Mouse (Mus musculus) embryonic facial prominence, embryonic 13.5 days (tissue): Measurements from ENCODE around the gene Rag2. TPM values are rescaled to one million over a fixed set of nuclear protein-coding genes. Genes with fewer than 3 reads are reported as not detected.

Experiments used
- ATAC-seq: fragments of 200-750 bp; cut with Nextera tagmentation; 2 replicates; pipeline ENCODE4 v1.8.0; 2017; ENCODE audit warnings: low read depth; ENCODE audit not compliant: insufficient number of reproducible peaks, insufficient read depth, low FRiP score, low TSS enrichment
- H3K27ac ChIP-seq: fragments of 300-500 bp; sonication (generic); 2 replicates; pipeline ENCODE4 v1.5.1; 2015; ENCODE audit warnings: moderate library complexity, mild to moderate bottlenecking, inconsistent platforms
- H3K27me3 ChIP-seq: fragments of 300-500 bp; sonication (generic); 2 replicates; pipeline ENCODE4 v1.6.1; 2015; ENCODE audit warnings: mild to moderate bottlenecking, inconsistent platforms
- H3K36me3 ChIP-seq: fragments of 300-500 bp; sonication (generic); 2 replicates; pipeline ENCODE4 v1.6.1; 2015; ENCODE audit warnings: mild to moderate bottlenecking, inconsistent platforms
- H3K4me1 ChIP-seq: fragments of 300-500 bp; sonication (generic); 2 replicates; pipeline ENCODE4 v1.6.1; 2015; ENCODE audit warnings: inconsistent platforms
- H3K4me2 ChIP-seq: fragments of 300-500 bp; sonication (generic); 2 replicates; pipeline ENCODE4 v1.6.1; 2015; ENCODE audit warnings: moderate library complexity, mild to moderate bottlenecking, inconsistent platforms
- H3K4me3 ChIP-seq: fragments of 300-500 bp; sonication (generic); 2 replicates; pipeline ENCODE4 v1.5.1; 2015; ENCODE audit warnings: mild to moderate bottlenecking, inconsistent platforms
- H3K9ac ChIP-seq: fragments of 300-500 bp; sonication (generic); 2 replicates; pipeline ENCODE4 v1.6.1; 2015; ENCODE audit warnings: mild to moderate bottlenecking, inconsistent platforms
- H3K9me3 ChIP-seq: fragments of 300-500 bp; sonication (generic); 2 replicates; pipeline ENCODE4 v1.6.1; 2016; ENCODE audit warnings: inconsistent platforms
- WGBS: fragments of 180-500 bp; shearing (Covaris S2); methylation state at CpG from one replicate; pipeline ENCODE4 v1.1.7; 2015; ENCODE audit warnings: mixed read lengths; 5-methylcytosine and 5-hydroxymethylcytosine counted together
- polyA plus RNA-seq: library from polyadenylated mRNA; unstranded; fragments of >200 nt; fragmentation: Nextera tagmentation; extraction: Ambion mirVana; gene quantifications from 2 replicates; pipeline ENCODE4 v1.2.1, GENCODE M21; 2015

Gene Rag2
- polyA plus RNA-seq, 1 experiment from 2014 or later, result not detected

GRCm38 (mm10) chr2:101627227-101627626 lies 2.7 kb downstream of the Rag2 start:
- Histone ChIP-seq H3K36me3 (no peaks in the 10 kb centered on the region), H3K27me3 (peaks cover 5% of the 10 kb centered on the region; the same call in 1 of the 2 replicates), H3K4me2 (no peak overlapping the region), H3K4me3 (no peak overlapping the region), H3K9me3 (no peaks in the 10 kb centered on the region), H3K27ac (no peak overlapping the region), H3K4me1 (peaks cover 9% of the 10 kb centered on the region; the same call in 1 of the 2 replicates), H3K9ac (no peak overlapping the region)
- ATAC-seq, result no peak

- H3K9ac ChIP-seq, result peak overlapping the region; percentile 81
- ATAC-seq, result peak; percentile 96
- peaks cover 5% of the 10 kb centered on the region; the same call in 1 of the 2 replicates for H3K27me3 ChIP-seq
- H3K27ac ChIP-seq, result peak overlapping the region; percentile 91
- H3K36me3 ChIP-seq, result no peaks in the 10 kb centered on the region
- H3K9me3 ChIP-seq, result no peaks in the 10 kb centered on the region
- peak overlapping the region; percentile 75 for H3K4me3 ChIP-seq
- peak overlapping the region; percentile 66 for H3K4me2 ChIP-seq
- WGBS, result 2% methylated on average over 31 of the region's 31 CpGs
- peaks cover 9% of the 10 kb centered on the region; the same call in 1 of the 2 replicates for H3K4me1 ChIP-seq
These were observed 4.0 kb downstream of the Rag2 start for GRCm38 (mm10) chr2:101628297-101629236.

- Histone ChIP-seq H3K27ac (no peak overlapping the region), H3K27me3 (no peaks in the 10 kb centered on the region), H3K4me3 (no peak overlapping the region), H3K4me2 (no peak overlapping the region), H3K9ac (no peak overlapping the region), H3K4me1 (0 out of 2 replicates have a peak, but pooled peaks cover 6% of the 10 kb centered on the region), H3K36me3 (no peaks in the 10 kb centered on the region), H3K9me3 (no peaks in the 10 kb centered on the region)
- WGBS, result 55% methylated on average over 7 of the region's 7 CpGs
- no peak for ATAC-seq
These were observed 14.7 kb downstream of the Rag2 start for GRCm38 (mm10) chr2:101638979-101639839.

- no peaks in the 10 kb centered on the region for H3K27me3 ChIP-seq
- H3K36me3 ChIP-seq, result no peaks in the 10 kb centered on the region
- no peak overlapping the region for H3K27ac ChIP-seq
- 60% methylated on average over 3 of the region's 3 CpGs for WGBS
- 0 out of 2 replicates have a peak, but pooled peaks cover 6% of the 10 kb centered on the region for H3K4me1 ChIP-seq
- ATAC-seq, result no peak
- H3K9me3 ChIP-seq, result no peaks in the 10 kb centered on the region
- no peak overlapping the region for H3K9ac ChIP-seq
- H3K4me2 ChIP-seq, result no peak overlapping the region
- H3K4me3 ChIP-seq, result no peak overlapping the region
These were observed 15.4 kb downstream of the Rag2 start for GRCm38 (mm10) chr2:101639840-101640350.

GRCm38 (mm10) chr2:101645841-101646240 lies 21.3 kb downstream of the Rag2 start:
- Histone ChIP-seq H3K9ac (no peak overlapping the region), H3K9me3 (no peaks in the 10 kb centered on the region), H3K36me3 (no peaks in the 10 kb centered on the region), H3K27me3 (no peaks in the 10 kb centered on the region), H3K4me3 (no peak overlapping the region), H3K4me1 (peaks cover 18% of the 10 kb centered on the region), H3K27ac (no peak overlapping the region), H3K4me2 (no peak overlapping the region)
- ATAC-seq, result no peak
- WGBS, result 95% methylated on average over 1 of the region's 1 CpGs

- Histone ChIP-seq H3K27ac (no peak overlapping the region), H3K4me3 (no peak overlapping the region), H3K4me1 (peaks cover 24% of the 10 kb centered on the region), H3K27me3 (no peaks in the 10 kb centered on the region; the same call in 1 of the 2 replicates), H3K36me3 (no peaks in the 10 kb centered on the region), H3K9ac (no peak overlapping the region), H3K4me2 (peak overlapping the region; percentile 41; the same call in 1 of the 2 replicates), H3K9me3 (no peaks in the 10 kb centered on the region)
- 51% methylated on average over 2 of the region's 2 CpGs for WGBS
- no peak for ATAC-seq
These were observed 23.8 kb downstream of the Rag2 start for GRCm38 (mm10) chr2:101648361-101648760.

- no peak within 1 kb of the TSS; the same call in 1 of the 2 replicates for H3K4me3 ChIP-seq
- H3K4me2 ChIP-seq, result peak within 1 kb of the TSS; percentile 41
- 17% methylated on average over 8 of the region's 8 CpGs for WGBS
- H3K4me1 ChIP-seq, result peaks cover 24% of the 10 kb centered on the region
- ATAC-seq, result peak; percentile 48; the same call in 1 of the 2 replicates
- no peaks in the 10 kb centered on the region for H3K9me3 ChIP-seq
- peak within 1 kb of the TSS; percentile 69; the same call in 1 of the 2 replicates for H3K27ac ChIP-seq
- H3K36me3 ChIP-seq, result no peaks in the 10 kb centered on the region
- 0 out of 2 replicates have a peak within 1 kb of the TSS, but pooled peaks have one; percentile 46 for H3K9ac ChIP-seq
- H3K27me3 ChIP-seq, result no peaks in the 10 kb centered on the region; the same call in 1 of the 2 replicates
These were observed 24.7 kb downstream of the Rag2 start, which contains the start of the genes Rag1 and B230118H07Rik for GRCm38 (mm10) chr2:101649114-101649671. Gene Rag1 (minus strand): TSS chr2:101649501. Gene B230118H07Rik (minus strand): TSS chr2:101649532.

- no peak overlapping the region for H3K9ac ChIP-seq
- H3K4me2 ChIP-seq, result no peak overlapping the region
- H3K4me1 ChIP-seq, result peaks cover 24% of the 10 kb centered on the region
- no peaks in the 10 kb centered on the region for H3K36me3 ChIP-seq
- peaks cover 5% of the 10 kb centered on the region; the same call in 1 of the 2 replicates for H3K27me3 ChIP-seq
- WGBS, result 68% methylated on average over 1 of the region's 1 CpGs
- H3K9me3 ChIP-seq, result no peaks in the 10 kb centered on the region
- ATAC-seq, result no peak
- no peak overlapping the region for H3K27ac ChIP-seq
- H3K4me3 ChIP-seq, result no peak overlapping the region
These were observed 25.9 kb downstream of the Rag2 start for GRCm38 (mm10) chr2:101650446-101650845.

GRCm38 (mm10) chr2:101652204-101652920 lies 27.8 kb downstream of the Rag2 start:
- peak overlapping the region; percentile 52; the same call in 1 of the 2 replicates for H3K9ac ChIP-seq
- peaks cover 24% of the 10 kb centered on the region for H3K4me1 ChIP-seq
- 39% methylated on average over 14 of the region's 14 CpGs for WGBS
- H3K27me3 ChIP-seq, result peaks cover 11% of the 10 kb centered on the region; the same call in 1 of the 2 replicates
- no peaks in the 10 kb centered on the region for H3K9me3 ChIP-seq
- peak; percentile 18; the same call in 1 of the 2 replicates for ATAC-seq
- H3K36me3 ChIP-seq, result no peaks in the 10 kb centered on the region
- H3K4me3 ChIP-seq, result peak overlapping the region; percentile 26
- no peak overlapping the region for H3K27ac ChIP-seq
- H3K4me2 ChIP-seq, result peak overlapping the region; percentile 61

GRCm38 (mm10) chr2:101652921-101653597 lies 28.5 kb downstream of the Rag2 start:
- ATAC-seq, result 0 out of 2 replicates have a peak, but pooled peaks have one; percentile 18
- no peak overlapping the region for H3K27ac ChIP-seq
- no peaks in the 10 kb centered on the region for H3K9me3 ChIP-seq
- peak overlapping the region; percentile 26 for H3K4me3 ChIP-seq
- H3K4me1 ChIP-seq, result peaks cover 23% of the 10 kb centered on the region
- H3K27me3 ChIP-seq, result peaks cover 14% of the 10 kb centered on the region; the same call in 1 of the 2 replicates
- H3K36me3 ChIP-seq, result no peaks in the 10 kb centered on the region
- H3K4me2 ChIP-seq, result peak overlapping the region; percentile 61
- peak overlapping the region; percentile 52; the same call in 1 of the 2 replicates for H3K9ac ChIP-seq
- 17% methylated on average over 14 of the region's 14 CpGs for WGBS
